In the genomic region with DNA sequence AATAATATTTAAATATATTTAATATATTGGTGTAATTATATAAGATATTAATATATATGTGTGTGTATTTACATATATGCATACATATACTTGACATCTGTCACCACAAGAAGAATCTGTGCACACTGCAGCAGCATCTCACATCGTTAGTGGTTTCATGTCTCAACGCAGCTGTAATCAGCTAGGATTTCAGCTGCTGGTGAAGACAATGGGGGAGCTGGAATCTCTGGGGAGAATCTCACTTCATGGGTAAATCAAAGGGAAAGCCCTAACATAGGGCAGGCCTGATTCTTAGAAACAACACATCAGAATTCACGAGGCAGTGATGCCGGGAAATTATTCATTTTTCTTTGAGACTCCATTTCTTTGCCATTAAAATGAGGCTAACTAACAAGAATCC, we compare ENCODE assay signal across 23 mouse cellular contexts.
DNase-seq lines count a peak whose midpoint lies in the region; ATAC-seq lines count a peak whose summit lies in the region.
"Had no signal": no experiment of that assay in that cellular context is flagged by ENCODE, and none has a peak within 500 bp of the region (broad histone marks: within the 10 kb centered on the region; RNA-seq: fewer than 3 reads in every experiment).

No protein-coding gene starts in this region.

- H3K27ac ChIP-seq in forebrain, embryonic 14.5 days (ENCODE audit: low read depth, low read length), result no peak overlapping the region
- no peak overlapping the region for H3K27ac ChIP-seq in forebrain, embryonic 10.5 days
- no peak overlapping the region for H3K27ac ChIP-seq in hindbrain, embryonic 14.5 days
- H3K27ac ChIP-seq in hindbrain, embryonic 12.5 days, result no peak overlapping the region
- H3K27ac ChIP-seq in neural tube, embryonic 15.5 days (replicated peaks), result no peak overlapping the region
- H3K27ac ChIP-seq: forebrain, embryonic 12.5 days; hindbrain, embryonic 13.5 days; hindbrain, postnatal 0 days had no signal

- DNase-seq in forebrain, embryonic 14.5 days (ENCODE audit: low spot score), result peak; percentile 25
- DNase-seq in forebrain, embryonic 10.5 days (ENCODE audit: extremely low spot score, low spot score), result no peak
- DNase-seq in hindbrain, embryonic 14.5 days (ENCODE audit: low spot score), result peak; percentile 32
- peak; percentile 3 for DNase-seq in neural tube, embryonic 10.5 days (ENCODE audit: extremely low spot score, low spot score)
- no peak for DNase-seq in cerebellum, postnatal 4 days (ENCODE audit: low spot score in 2 of 2)
- DNase-seq in ovary, adult 18-20 months (ENCODE audit: low spot score), result no peak
- DNase-seq: adrenal gland, postnatal 10 days; adrenal gland, postnatal 36 days; cerebellum, adult 11 months; cerebellum, adult 2 months; cerebellum, adult 9-11 months; cerebellum, postnatal 36 days; gastrocnemius, postnatal 25 days had no signal

- no peak overlapping the region for H3K4me2 ChIP-seq in forebrain, embryonic 14.5 days (ENCODE audit: low read length)
- H3K4me2 ChIP-seq in hindbrain, embryonic 14.5 days (replicated peaks), result no peak overlapping the region
- no peak overlapping the region for H3K4me2 ChIP-seq in hindbrain, embryonic 12.5 days (replicated peaks)
- no peak overlapping the region for H3K4me2 ChIP-seq in neural tube, embryonic 15.5 days
- H3K4me2 ChIP-seq: forebrain, embryonic 12.5 days; heart, embryonic 11.5 days; hindbrain, embryonic 13.5 days had no signal

- no peaks in the 10 kb centered on the region for H3K27me3 ChIP-seq in forebrain, embryonic 14.5 days (replicated peaks; ENCODE audit: control insufficient read depth, insufficient read depth, low read length)
- H3K27me3 ChIP-seq in forebrain, embryonic 10.5 days (ENCODE audit: poor library complexity, severe bottlenecking), result no peaks in the 10 kb centered on the region
- no peaks in the 10 kb centered on the region for H3K27me3 ChIP-seq in hindbrain, embryonic 14.5 days (ENCODE audit: control insufficient read depth, insufficient read depth, low read length)
- no peaks in the 10 kb centered on the region for H3K27me3 ChIP-seq in hindbrain, embryonic 12.5 days
- H3K27me3 ChIP-seq in neural tube, embryonic 15.5 days (replicated peaks), result no peaks in the 10 kb centered on the region
- H3K27me3 ChIP-seq: forebrain, embryonic 12.5 days; hindbrain, embryonic 13.5 days; Patski had no signal

- H3K9me3 ChIP-seq in forebrain, embryonic 14.5 days (replicated peaks; ENCODE audit: control insufficient read depth, low read length), result no peaks in the 10 kb centered on the region
- peaks cover 7% of the 10 kb centered on the region; the same call in 1 of the 2 replicates for H3K9me3 ChIP-seq in forebrain, embryonic 10.5 days
- no peaks in the 10 kb centered on the region for H3K9me3 ChIP-seq in hindbrain, embryonic 14.5 days (ENCODE audit: control insufficient read depth, low read length)
- H3K9me3 ChIP-seq in hindbrain, embryonic 12.5 days (replicated peaks), result no peaks in the 10 kb centered on the region
- no peaks in the 10 kb centered on the region for H3K9me3 ChIP-seq in neural tube, embryonic 15.5 days (replicated peaks)
- H3K9me3 ChIP-seq: forebrain, embryonic 12.5 days; hindbrain, embryonic 13.5 days had no signal

- H3K9ac ChIP-seq in forebrain, embryonic 14.5 days (ENCODE audit: low read length), result no peak overlapping the region
- H3K9ac ChIP-seq in hindbrain, embryonic 14.5 days, result no peak overlapping the region
- no peak overlapping the region for H3K9ac ChIP-seq in hindbrain, embryonic 12.5 days
- H3K9ac ChIP-seq in neural tube, embryonic 15.5 days (replicated peaks), result no peak overlapping the region
- H3K9ac ChIP-seq: forebrain, embryonic 12.5 days; hindbrain, embryonic 13.5 days had no signal

- no peaks in the 10 kb centered on the region for H3K4me1 ChIP-seq in forebrain, embryonic 14.5 days (ENCODE audit: control insufficient read depth, insufficient read depth, low read length)
- H3K4me1 ChIP-seq in forebrain, embryonic 10.5 days, result no peaks in the 10 kb centered on the region
- H3K4me1 ChIP-seq in hindbrain, embryonic 14.5 days (replicated peaks; ENCODE audit: control insufficient read depth, insufficient read depth, low read length), result no peaks in the 10 kb centered on the region
- no peaks in the 10 kb centered on the region for H3K4me1 ChIP-seq in hindbrain, embryonic 12.5 days
- no peaks in the 10 kb centered on the region for H3K4me1 ChIP-seq in neural tube, embryonic 15.5 days
- H3K4me1 ChIP-seq: forebrain, embryonic 12.5 days; hindbrain, embryonic 13.5 days had no signal

- WGBS in forebrain, embryonic 14.5 days, result 44% methylated on average over 4 of the region's 4 CpGs
- 80% methylated on average over 4 of the region's 4 CpGs for WGBS in forebrain, embryonic 10.5 days
- WGBS in hindbrain, embryonic 14.5 days, result 50% methylated on average over 4 of the region's 4 CpGs
- WGBS in hindbrain, embryonic 12.5 days, result 62% methylated on average over 4 of the region's 4 CpGs
- WGBS in neural tube, embryonic 15.5 days, result 68% methylated on average over 4 of the region's 4 CpGs

- H3K4me3 ChIP-seq in forebrain, embryonic 14.5 days (ENCODE audit: low read depth, low read length), result no peak overlapping the region
- no peak overlapping the region for H3K4me3 ChIP-seq in forebrain, embryonic 10.5 days
- no peak overlapping the region for H3K4me3 ChIP-seq in hindbrain, embryonic 14.5 days (replicated peaks; ENCODE audit: low read length)
- no peak overlapping the region for H3K4me3 ChIP-seq in hindbrain, embryonic 12.5 days
- H3K4me3 ChIP-seq in neural tube, embryonic 15.5 days (replicated peaks), result no peak overlapping the region
- H3K4me3 ChIP-seq: forebrain, embryonic 12.5 days; hindbrain, embryonic 13.5 days had no signal

- H3K36me3 ChIP-seq in forebrain, embryonic 14.5 days (ENCODE audit: control insufficient read depth, insufficient read depth, low read length), result no peaks in the 10 kb centered on the region
- H3K36me3 ChIP-seq in forebrain, embryonic 10.5 days (replicated peaks), result no peaks in the 10 kb centered on the region
- no peaks in the 10 kb centered on the region for H3K36me3 ChIP-seq in hindbrain, embryonic 14.5 days (replicated peaks; ENCODE audit: control insufficient read depth, insufficient read depth)
- H3K36me3 ChIP-seq in hindbrain, embryonic 12.5 days, result no peaks in the 10 kb centered on the region
- H3K36me3 ChIP-seq in neural tube, embryonic 15.5 days, result no peaks in the 10 kb centered on the region
- H3K36me3 ChIP-seq: forebrain, embryonic 12.5 days; G1E; hindbrain, embryonic 13.5 days had no signal

- ATAC-seq in forebrain, embryonic 14.5 days, result no peak
- no peak for ATAC-seq in hindbrain, embryonic 14.5 days (ENCODE audit: low FRiP score)
- ATAC-seq in hindbrain, embryonic 12.5 days (ENCODE audit: low FRiP score), result no peak
- ATAC-seq in neural tube, embryonic 15.5 days (ENCODE audit: low FRiP score), result no peak
- ATAC-seq: hindbrain, postnatal 0 days; inflammation-experienced regulatory T-cells, adult 6 months; intestine, embryonic 16.5 days had no signal

Comparison
In these comparisons a context has a peak if more than half of its experiments do, and no peak if none do; other contexts are left out.
1. DNase-seq: peak in forebrain, embryonic 14.5 days (single experiment), hindbrain, embryonic 14.5 days (single experiment) and neural tube, embryonic 10.5 days (single experiment); none in forebrain, embryonic 10.5 days (single experiment), cerebellum, postnatal 4 days (0 of 2) and ovary, adult 18-20 months (single experiment).